Mouse (Mus musculus): Measurements from ENCODE around the gene Eya4. TPM values are rescaled to one million over a fixed set of nuclear protein-coding genes. Genes with fewer than 3 reads are reported as not detected.

Eya4 gene
- polyA plus RNA-seq, 1 experiment = not detected

- Histone ChIP-seq H3K9me3 (ENCODE audit: control insufficient read depth, low read length) (no peaks in the 10 kb centered on the region), H3K36me3 (ENCODE audit: control insufficient read depth) (no peaks in the 10 kb centered on the region), H3K4me3 (replicated peaks) (no peak overlapping the region), H3K27me3 (ENCODE audit: control insufficient read depth) (no peaks in the 10 kb centered on the region), H3K4me1 (ENCODE audit: control insufficient read depth) (no peaks in the 10 kb centered on the region)
- TF ChIP-seq GATA1 (IDR thresholded peaks at IDR 0.05; ENCODE audit: low read length) = no peak
- no peak for TF ChIP-seq TAL1 (IDR thresholded peaks at IDR 0.05; ENCODE audit: low read length)
These were observed 104.1 kb downstream of the Eya4 start for GRCm38 (mm10) chr10:23246485-23246884.

GRCm38 (mm10) chr10:23236918-23237317 lies 113.7 kb downstream of the Eya4 start:
- TF ChIP-seq GATA1 (IDR thresholded peaks at IDR 0.05; ENCODE audit: low read length) (no peak), TAL1 (IDR thresholded peaks at IDR 0.05; ENCODE audit: low read length) (no peak)
- Histone ChIP-seq H3K4me3 (replicated peaks) (no peak overlapping the region), H3K27me3 (ENCODE audit: control insufficient read depth) (no peaks in the 10 kb centered on the region), H3K36me3 (ENCODE audit: control insufficient read depth) (no peaks in the 10 kb centered on the region), H3K4me1 (ENCODE audit: control insufficient read depth) (no peaks in the 10 kb centered on the region), H3K9me3 (ENCODE audit: control insufficient read depth, low read length) (no peaks in the 10 kb centered on the region)

- Histone ChIP-seq H3K4me3 (replicated peaks) (no peak overlapping the region), H3K36me3 (ENCODE audit: control insufficient read depth) (no peaks in the 10 kb centered on the region), H3K9me3 (ENCODE audit: control insufficient read depth, low read length) (no peaks in the 10 kb centered on the region), H3K27me3 (ENCODE audit: control insufficient read depth) (no peaks in the 10 kb centered on the region), H3K4me1 (ENCODE audit: control insufficient read depth) (no peaks in the 10 kb centered on the region)
- TF ChIP-seq TAL1 (IDR thresholded peaks at IDR 0.05; ENCODE audit: low read length) (no peak), GATA1 (IDR thresholded peaks at IDR 0.05; ENCODE audit: low read length) (no peak)
These were observed 115.2 kb downstream of the Eya4 start for GRCm38 (mm10) chr10:23235405-23235804.

GRCm38 (mm10) chr10:23233425-23233824 lies 117.2 kb downstream of the Eya4 start:
- H3K27me3 ChIP-seq (ENCODE audit: control insufficient read depth) = no peaks in the 10 kb centered on the region
- no peaks in the 10 kb centered on the region for H3K9me3 ChIP-seq (ENCODE audit: control insufficient read depth, low read length)
- H3K4me1 ChIP-seq (ENCODE audit: control insufficient read depth) = no peaks in the 10 kb centered on the region
- H3K4me3 ChIP-seq (replicated peaks) = no peak overlapping the region
- no peak for TF ChIP-seq TAL1 (IDR thresholded peaks at IDR 0.05; ENCODE audit: low read length)
- no peak for TF ChIP-seq GATA1 (IDR thresholded peaks at IDR 0.05; ENCODE audit: low read length)
- H3K36me3 ChIP-seq (ENCODE audit: control insufficient read depth) = no peaks in the 10 kb centered on the region

- no peak overlapping the region for H3K4me3 ChIP-seq (replicated peaks)
- no peaks in the 10 kb centered on the region for H3K27me3 ChIP-seq (ENCODE audit: control insufficient read depth)
- no peaks in the 10 kb centered on the region for H3K36me3 ChIP-seq (ENCODE audit: control insufficient read depth)
- H3K4me1 ChIP-seq (ENCODE audit: control insufficient read depth) = no peaks in the 10 kb centered on the region
- TF ChIP-seq TAL1 (IDR thresholded peaks at IDR 0.05; ENCODE audit: low read length) (no peak), GATA1 (IDR thresholded peaks at IDR 0.05; ENCODE audit: low read length) (no peak)
- no peaks in the 10 kb centered on the region for H3K9me3 ChIP-seq (ENCODE audit: control insufficient read depth, low read length)
These were observed 119.7 kb downstream of the Eya4 start for GRCm38 (mm10) chr10:23230863-23231262.

- H3K36me3 ChIP-seq (ENCODE audit: control insufficient read depth) = no peaks in the 10 kb centered on the region
- no peaks in the 10 kb centered on the region for H3K4me1 ChIP-seq (ENCODE audit: control insufficient read depth)
- no peaks in the 10 kb centered on the region for H3K9me3 ChIP-seq (ENCODE audit: control insufficient read depth, low read length)
- TF ChIP-seq GATA1 (IDR thresholded peaks at IDR 0.05; ENCODE audit: low read length) (no peak), TAL1 (IDR thresholded peaks at IDR 0.05; ENCODE audit: low read length) (no peak)
- no peak overlapping the region for H3K4me3 ChIP-seq (replicated peaks)
- no peaks in the 10 kb centered on the region for H3K27me3 ChIP-seq (ENCODE audit: control insufficient read depth)
These were observed 127.2 kb downstream of the Eya4 start for GRCm38 (mm10) chr10:23223336-23223735.

GRCm38 (mm10) chr10:23220432-23220831 lies 130.2 kb downstream of the Eya4 start:
- Histone ChIP-seq H3K36me3 (ENCODE audit: control insufficient read depth) (no peaks in the 10 kb centered on the region), H3K27me3 (ENCODE audit: control insufficient read depth) (no peaks in the 10 kb centered on the region), H3K4me1 (ENCODE audit: control insufficient read depth) (no peaks in the 10 kb centered on the region), H3K4me3 (replicated peaks) (no peak overlapping the region), H3K9me3 (ENCODE audit: control insufficient read depth, low read length) (no peaks in the 10 kb centered on the region)
- TF ChIP-seq GATA1 (IDR thresholded peaks at IDR 0.05; ENCODE audit: low read length) = no peak
- no peak for TF ChIP-seq TAL1 (IDR thresholded peaks at IDR 0.05; ENCODE audit: low read length)

GRCm38 (mm10) chr10:23216815-23217214 lies 133.8 kb downstream of the Eya4 start:
- H3K4me3 ChIP-seq (replicated peaks) = no peak overlapping the region
- H3K27me3 ChIP-seq (ENCODE audit: control insufficient read depth) = no peaks in the 10 kb centered on the region
- no peaks in the 10 kb centered on the region for H3K4me1 ChIP-seq (ENCODE audit: control insufficient read depth)
- H3K36me3 ChIP-seq (ENCODE audit: control insufficient read depth) = no peaks in the 10 kb centered on the region
- no peak for TF ChIP-seq GATA1 (IDR thresholded peaks at IDR 0.05; ENCODE audit: low read length)
- no peak for TF ChIP-seq TAL1 (IDR thresholded peaks at IDR 0.05; ENCODE audit: low read length)
- no peaks in the 10 kb centered on the region for H3K9me3 ChIP-seq (ENCODE audit: control insufficient read depth, low read length)

- no peak for TF ChIP-seq TAL1 (IDR thresholded peaks at IDR 0.05; ENCODE audit: low read length)
- TF ChIP-seq GATA1 (IDR thresholded peaks at IDR 0.05; ENCODE audit: low read length) = no peak
- H3K4me3 ChIP-seq (replicated peaks) = no peak overlapping the region
- H3K9me3 ChIP-seq (ENCODE audit: control insufficient read depth, low read length) = no peaks in the 10 kb centered on the region
These were observed 139.2 kb downstream of the Eya4 start for GRCm38 (mm10) chr10:23211381-23211780.

GRCm38 (mm10) chr10:23203885-23204284 lies 146.7 kb downstream of the Eya4 start:
- H3K27me3 ChIP-seq (ENCODE audit: control insufficient read depth) = no peaks in the 10 kb centered on the region
- H3K4me1 ChIP-seq (ENCODE audit: control insufficient read depth) = no peaks in the 10 kb centered on the region
- no peak for TF ChIP-seq TAL1 (IDR thresholded peaks at IDR 0.05; ENCODE audit: low read length)
- TF ChIP-seq GATA1 (IDR thresholded peaks at IDR 0.05; ENCODE audit: low read length) = no peak
- no peaks in the 10 kb centered on the region for H3K36me3 ChIP-seq (ENCODE audit: control insufficient read depth)
- no peaks in the 10 kb centered on the region; the same call in 1 of the 2 replicates for H3K9me3 ChIP-seq (ENCODE audit: control insufficient read depth, low read length)
- no peak overlapping the region for H3K4me3 ChIP-seq (replicated peaks)

More at GRCm38 (mm10) chr10:23211381-23211780, 139.2 kb downstream of the Eya4 start:
- Histone ChIP-seq H3K4me1 (ENCODE audit: control insufficient read depth) (no peaks in the 10 kb centered on the region), H3K27me3 (ENCODE audit: control insufficient read depth) (no peaks in the 10 kb centered on the region), H3K36me3 (ENCODE audit: control insufficient read depth) (no peaks in the 10 kb centered on the region)

All from erythroblast, embryonic 14.5 days (primary cell).